Mouse (Mus musculus) heart, embryonic 14.5 days (tissue): ENCODE results near the gene Intu. TPM values are rescaled to one million over a fixed set of nuclear protein-coding genes. Genes with fewer than 3 reads are reported as not detected.

Experiments used
- ATAC-seq: fragments of 200-750 bp; cut with Nextera tagmentation; 2 replicates; pipeline ENCODE4 v1.8.0; 2017; ENCODE audit warnings: low read depth, moderate TSS enrichment; ENCODE audit not compliant: insufficient number of reproducible peaks, insufficient read depth, low FRiP score
- H3K27ac ChIP-seq, 2 experiments: fragments of 200-500 bp in 1 of 2; fragments of 300-500 bp in 1 of 2; sonication (generic) in 1 of 2; replicated peaks in 1 of 2; 2 replicates each; pipeline ENCODE4 v1.5.1; 2012 to 2014; ENCODE audit warnings: low read depth in 2 of 2, low read length in 2 of 2, control low read depth in 1 of 2, mild to moderate bottlenecking in 1 of 2, mixed read lengths in 1 of 2; ENCODE audit not compliant: control insufficient read depth in 1 of 2, insufficient read depth in 1 of 2
- H3K27me3 ChIP-seq: fragments of 300-500 bp; sonication (generic); 2 replicates; pipeline ENCODE4 v1.6.1; 2014; ENCODE audit warnings: mild to moderate bottlenecking, low read length, control low read depth; ENCODE audit not compliant: control insufficient read depth, insufficient read depth
- H3K36me3 ChIP-seq: fragments of 300-500 bp; sonication (generic); 2 replicates; pipeline ENCODE4 v1.6.1; 2014; ENCODE audit warnings: mild to moderate bottlenecking, control low read depth, low read length, mixed read lengths; ENCODE audit not compliant: control insufficient read depth, insufficient read depth
- H3K4me1 ChIP-seq, 2 experiments: fragments of 200-500 bp in 1 of 2; fragments of 300-500 bp in 1 of 2; sonication (generic) in 1 of 2; 2 replicates each; pipeline ENCODE4 v1.6.1; 2012 to 2014; ENCODE audit warnings: low read length in 2 of 2, control low read depth in 1 of 2, mixed read lengths in 1 of 2; ENCODE audit not compliant: control insufficient read depth in 2 of 2, insufficient read depth in 2 of 2
- H3K4me2 ChIP-seq: fragments of 300-500 bp; sonication (generic); 2 replicates; pipeline ENCODE4 v1.6.1; 2014; ENCODE audit warnings: mild to moderate bottlenecking, low read length
- H3K4me3 ChIP-seq, 2 experiments: fragments of 200-500 bp in 1 of 2; fragments of 300-500 bp in 1 of 2; sonication (generic) in 1 of 2; 2 replicates each; pipeline ENCODE4 v1.5.1; 2012 to 2014; ENCODE audit warnings: low read length in 2 of 2, mild to moderate bottlenecking in 2 of 2, control low read depth in 1 of 2, low read depth in 1 of 2, moderate library complexity in 1 of 2; ENCODE audit not compliant: control insufficient read depth in 1 of 2, insufficient read depth in 1 of 2
- H3K9ac ChIP-seq: fragments of 300-500 bp; sonication (generic); 2 replicates; pipeline ENCODE4 v1.6.1; 2014; ENCODE audit warnings: mild to moderate bottlenecking, low read length
- H3K9me3 ChIP-seq: fragments of 300-500 bp; sonication (generic); 2 replicates; pipeline ENCODE4 v1.6.1; 2016; ENCODE audit warnings: low read length, control low read depth; ENCODE audit not compliant: control insufficient read depth
- WGBS: fragments of 180-500 bp; shearing (Covaris S2); extraction: QIAGEN DNeasy Blood & Tissue Kit; methylation state at CpG from one replicate; pipeline ENCODE4 v1.1.7; 2014; 5-methylcytosine and 5-hydroxymethylcytosine counted together
- polyA plus RNA-seq: library from polyadenylated mRNA; unstranded; fragments of >200 nt; fragmentation: Nextera tagmentation; extraction: Ambion mirVana; gene quantifications from 2 replicates; pipeline ENCODE4 v1.2.1, GENCODE M21; 2014

Gene Intu
- polyA plus RNA-seq, 1 experiment from 2014 or later = 4.1 TPM

GRCm38 (mm10) chr3:40522446-40522845 lies 8.6 kb upstream of the Intu start:
- no peak overlapping the region for H3K9ac ChIP-seq
- peaks cover 7% of the 10 kb centered on the region; the same call in 1 of the 2 replicates for H3K27me3 ChIP-seq
- no peak for ATAC-seq
- H3K36me3 ChIP-seq = no peaks in the 10 kb centered on the region
- H3K4me1 ChIP-seq = no peaks in the 10 kb centered on the region; a peak in 1 of 4 replicates
- WGBS = 25% methylated on average over 6 of the region's 6 CpGs
- no peak overlapping the region for H3K27ac ChIP-seq
- H3K4me2 ChIP-seq = peak overlapping the region; percentile 54
- 0 out of 4 replicates have a peak overlapping the region, but pooled peaks of 1 of the 2 experiments have one; percentile 12 for H3K4me3 ChIP-seq
- no peaks in the 10 kb centered on the region for H3K9me3 ChIP-seq

- Histone ChIP-seq H3K27ac (no peak overlapping the region), H3K4me2 (peak overlapping the region; percentile 54), H3K9me3 (no peaks in the 10 kb centered on the region), H3K4me1 (peaks cover 0 to under 1% of the 10 kb centered on the region in 2 experiments; a peak in 2 of 4 replicates), H3K4me3 (0 out of 4 replicates have a peak overlapping the region, but pooled peaks of 1 of the 2 experiments have one; percentile 12), H3K27me3 (peaks cover 7% of the 10 kb centered on the region; the same call in 1 of the 2 replicates), H3K9ac (no peak overlapping the region), H3K36me3 (no peaks in the 10 kb centered on the region)
- no peak for ATAC-seq
- WGBS = 41% methylated on average over 14 of the region's 14 CpGs
Measured at GRCm38 (mm10) chr3:40522846-40523245, 8.2 kb upstream of the Intu start.

- H3K4me2 ChIP-seq = peak overlapping the region; percentile 54
- peaks cover 7% of the 10 kb centered on the region; the same call in 1 of the 2 replicates for H3K27me3 ChIP-seq
- H3K27ac ChIP-seq = no peak overlapping the region
- no peak for ATAC-seq
- no peak overlapping the region for H3K9ac ChIP-seq
- no peaks in the 10 kb centered on the region for H3K36me3 ChIP-seq
- H3K9me3 ChIP-seq = no peaks in the 10 kb centered on the region
- peaks cover 2 to 5% of the 10 kb centered on the region in 2 experiments; a peak in 3 of 4 replicates for H3K4me1 ChIP-seq
- H3K4me3 ChIP-seq = no peak overlapping the region
- 12% methylated on average over 7 of the region's 7 CpGs for WGBS
Measured at GRCm38 (mm10) chr3:40523371-40523783, 7.7 kb upstream of the Intu start.

- peaks cover 7% of the 10 kb centered on the region; the same call in 1 of the 2 replicates for H3K27me3 ChIP-seq
- no peak overlapping the region for H3K4me2 ChIP-seq
- no peak overlapping the region for H3K4me3 ChIP-seq
- no peaks in the 10 kb centered on the region for H3K9me3 ChIP-seq
- ATAC-seq = no peak
- no peaks in the 10 kb centered on the region for H3K36me3 ChIP-seq
- no peak overlapping the region for H3K9ac ChIP-seq
- H3K27ac ChIP-seq = no peak overlapping the region
- 81% methylated on average over 7 of the region's 7 CpGs for WGBS
- peaks cover 7 to 13% of the 10 kb centered on the region in 2 experiments; a peak in 3 of 4 replicates for H3K4me1 ChIP-seq
Measured at GRCm38 (mm10) chr3:40524841-40525240, 6.2 kb upstream of the Intu start.

GRCm38 (mm10) chr3:40525341-40525740 lies 5.7 kb upstream of the Intu start:
- Histone ChIP-seq H3K4me3 (no peak overlapping the region), H3K27me3 (peaks cover 7% of the 10 kb centered on the region; the same call in 1 of the 2 replicates), H3K9me3 (no peaks in the 10 kb centered on the region), H3K9ac (no peak overlapping the region), H3K4me1 (peaks cover 7 to 13% of the 10 kb centered on the region in 2 experiments; a peak in 3 of 4 replicates), H3K36me3 (no peaks in the 10 kb centered on the region), H3K27ac (no peak overlapping the region), H3K4me2 (no peak overlapping the region)
- no peak for ATAC-seq
- WGBS = 23% methylated on average over 4 of the region's 4 CpGs

- Histone ChIP-seq H3K4me3 (no peak overlapping the region), H3K27me3 (peaks cover 7% of the 10 kb centered on the region; the same call in 1 of the 2 replicates), H3K27ac (no peak overlapping the region), H3K9me3 (no peaks in the 10 kb centered on the region), H3K4me1 (peaks cover 7 to 17% of the 10 kb centered on the region in 2 experiments; a peak in 3 of 4 replicates), H3K36me3 (no peaks in the 10 kb centered on the region), H3K4me2 (no peak overlapping the region), H3K9ac (no peak overlapping the region)
- no peak for ATAC-seq
- 90% methylated on average over 3 of the region's 3 CpGs for WGBS
Measured at GRCm38 (mm10) chr3:40526095-40526494, 5.0 kb upstream of the Intu start.

GRCm38 (mm10) chr3:40527218-40527617 lies 3.9 kb upstream of the Intu start:
- WGBS = 48% methylated on average over 10 of the region's 10 CpGs
- no peak for ATAC-seq
- H3K9ac ChIP-seq = no peak overlapping the region
- H3K4me1 ChIP-seq = peaks cover 10 to 20% of the 10 kb centered on the region in 2 experiments; a peak in 3 of 4 replicates
- no peaks in the 10 kb centered on the region for H3K36me3 ChIP-seq
- peaks cover 7% of the 10 kb centered on the region for H3K27me3 ChIP-seq
- no peaks in the 10 kb centered on the region for H3K9me3 ChIP-seq
- H3K4me3 ChIP-seq = no peak overlapping the region
- H3K27ac ChIP-seq = no peak overlapping the region
- no peak overlapping the region for H3K4me2 ChIP-seq
